Mouse (Mus musculus) kidney, adult 9 months (tissue): ENCODE measurements at regions not wholly inside any gene's neighbourhood (a gene's known extent, or its start where the extent isn't known, plus 50 kb on each side); places are given as distances from the start of the nearest gene placed in this dataset.

Experiments used
- DNase-seq: peaks from one replicate; pipeline ENCODE4 v3.0.0; 2022

DNA sequence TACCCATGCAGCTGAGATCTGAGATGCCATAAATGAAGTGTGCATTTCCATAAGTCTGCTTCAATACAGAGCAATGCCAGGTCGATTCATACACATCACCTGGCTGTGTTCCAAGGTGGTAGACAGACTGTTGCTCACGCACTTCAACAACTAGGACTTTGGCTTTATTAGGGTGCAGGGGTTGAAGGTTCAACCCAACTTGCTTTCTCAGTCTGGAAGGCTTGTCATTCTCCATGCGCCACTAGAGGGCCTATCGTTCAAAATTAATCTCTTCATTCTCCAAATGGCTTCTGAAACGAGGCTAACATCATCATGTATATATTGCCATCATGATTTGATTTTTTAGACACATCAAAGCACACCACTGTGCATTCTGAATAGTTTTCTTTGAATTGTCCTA is 127.0 kb upstream of the Tmem164 start:
- DNase-seq = peak; percentile 42

DNA sequence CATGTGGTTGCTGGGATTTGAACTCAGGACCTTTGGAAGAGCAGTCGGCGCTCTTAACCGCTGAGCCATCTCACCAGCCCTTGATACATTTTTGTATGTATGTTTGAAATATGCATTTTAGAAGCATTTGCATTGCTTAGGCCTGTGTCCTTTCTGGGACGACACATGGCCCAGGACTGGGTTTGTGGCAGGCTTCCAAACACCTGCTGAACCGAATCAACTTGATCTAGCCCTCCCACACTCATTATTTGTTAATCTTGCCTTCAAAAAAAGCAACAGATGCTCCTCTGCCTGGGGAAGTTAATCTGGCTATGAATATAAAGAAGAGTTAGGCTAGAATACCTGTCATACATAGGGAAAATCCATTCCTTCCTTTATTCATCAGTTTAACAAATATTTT is 123.7 kb upstream of the Tmem164 start:
- DNase-seq = no peak

DNA sequence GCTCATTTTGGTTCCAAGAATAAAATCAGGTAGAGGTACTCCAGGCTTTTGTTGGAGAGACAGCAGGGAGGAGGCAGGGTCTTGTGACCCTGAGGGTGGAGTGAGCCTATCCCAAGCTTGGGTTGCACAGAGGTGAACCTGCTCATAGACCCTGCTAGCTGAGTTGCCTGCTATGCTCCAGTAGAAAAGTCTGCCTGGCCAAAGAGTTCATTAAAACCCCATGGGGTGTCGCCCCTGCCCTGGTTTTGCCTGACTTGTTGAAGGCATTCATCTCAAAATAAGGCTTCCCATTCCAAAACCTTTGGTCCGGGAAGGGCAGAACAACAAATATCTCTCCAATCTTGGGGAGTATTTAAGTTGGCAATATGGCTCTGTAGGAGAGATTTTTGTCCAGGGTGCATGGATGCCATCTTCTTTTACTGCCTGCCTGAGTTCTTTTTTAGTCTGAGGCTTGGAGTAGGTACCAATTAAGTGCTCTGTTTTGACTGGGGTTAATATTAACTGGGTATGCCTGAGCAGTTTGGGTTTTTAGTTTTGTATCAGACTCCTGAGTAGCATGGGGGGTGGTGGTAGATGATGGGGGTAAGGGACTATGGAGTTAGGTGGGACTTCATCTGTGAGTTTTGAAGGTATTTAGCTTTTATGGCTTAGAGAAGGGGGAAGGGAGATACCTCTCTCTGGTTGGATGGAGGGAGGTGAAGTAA is 120.8 kb upstream of the Tmem164 start:
- peak; percentile 33 for DNase-seq

DNA sequence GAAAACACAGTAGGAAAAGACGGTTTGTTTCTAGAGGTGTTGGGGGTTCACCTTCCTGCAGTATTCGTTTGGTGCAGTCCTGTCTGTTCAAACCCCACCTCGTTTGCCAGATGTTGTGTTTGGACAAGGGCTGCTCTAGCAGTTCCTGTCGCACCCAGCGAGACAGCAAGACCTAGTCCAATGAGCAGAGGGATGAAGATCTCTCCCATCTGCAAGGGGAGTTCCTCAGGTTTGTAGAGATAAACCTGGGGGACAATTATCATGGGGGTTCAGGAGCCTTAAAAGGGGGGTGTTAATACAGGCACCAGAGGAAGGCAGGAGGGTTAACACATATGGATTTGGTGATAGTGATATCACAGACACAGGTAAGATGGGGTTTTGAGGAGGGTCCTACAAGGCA is 119.4 kb upstream of the Tmem164 start:
- DNase-seq = no peak

DNA sequence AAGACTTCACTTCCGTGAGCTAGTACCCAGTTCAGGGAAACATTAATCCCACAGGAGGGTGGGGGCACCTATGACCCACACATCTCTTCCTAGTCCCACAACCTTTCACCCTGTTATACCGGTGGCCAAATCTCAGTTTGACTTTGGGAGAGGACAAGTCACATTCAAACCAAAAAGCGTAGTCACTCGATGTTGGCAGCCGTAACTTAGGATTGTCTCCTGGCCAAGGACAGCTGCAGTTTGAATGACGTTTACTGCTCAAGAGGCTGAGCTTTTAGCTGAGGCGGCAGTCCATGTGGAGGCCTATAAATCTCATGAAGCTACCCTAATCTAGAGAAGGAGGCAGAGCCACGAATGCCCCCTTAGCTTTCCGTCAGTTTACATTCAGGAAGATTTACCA is 117.0 kb upstream of the Tmem164 start:
- no peak for DNase-seq

DNA sequence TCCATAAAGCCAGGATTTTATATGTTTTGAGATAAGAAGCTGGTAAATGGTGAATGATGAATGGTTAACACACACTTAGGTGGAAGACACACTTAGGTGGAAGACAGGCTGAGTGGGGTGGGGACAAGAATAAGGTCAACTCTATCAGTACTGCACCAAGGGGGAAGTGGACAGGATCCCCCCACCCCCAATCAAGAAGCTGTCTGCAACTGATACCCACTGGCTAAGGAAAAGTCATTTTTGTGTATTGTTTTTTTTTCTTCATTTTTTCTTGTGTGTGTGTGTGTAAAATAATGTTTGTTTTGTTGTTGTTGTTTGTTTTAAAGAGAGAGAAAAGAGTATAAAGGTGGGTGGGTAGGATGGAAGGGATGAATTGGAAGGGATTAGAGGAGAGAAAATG is 109.4 kb upstream of the Tmem164 start:
- no peak for DNase-seq

DNA sequence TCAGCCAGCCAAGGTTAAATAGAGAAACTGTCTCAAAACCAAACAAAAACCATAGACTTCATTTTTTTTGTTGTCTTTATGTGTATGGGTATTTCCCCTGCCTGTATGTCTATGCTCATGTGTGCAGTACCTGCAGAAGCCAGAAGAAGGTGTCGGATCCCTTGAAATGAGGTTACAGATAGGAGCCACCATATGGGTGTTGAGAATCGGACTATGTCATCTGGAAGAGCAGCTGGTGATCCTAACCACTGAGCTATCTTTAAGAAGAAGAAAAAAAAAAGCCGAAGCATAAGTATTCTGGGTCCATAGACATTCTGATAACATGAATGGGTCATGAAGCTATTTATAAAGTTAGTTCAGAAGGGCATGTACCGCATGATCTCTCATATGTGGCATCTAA is 107.2 kb upstream of the Tmem164 start:
- no peak for DNase-seq

DNA sequence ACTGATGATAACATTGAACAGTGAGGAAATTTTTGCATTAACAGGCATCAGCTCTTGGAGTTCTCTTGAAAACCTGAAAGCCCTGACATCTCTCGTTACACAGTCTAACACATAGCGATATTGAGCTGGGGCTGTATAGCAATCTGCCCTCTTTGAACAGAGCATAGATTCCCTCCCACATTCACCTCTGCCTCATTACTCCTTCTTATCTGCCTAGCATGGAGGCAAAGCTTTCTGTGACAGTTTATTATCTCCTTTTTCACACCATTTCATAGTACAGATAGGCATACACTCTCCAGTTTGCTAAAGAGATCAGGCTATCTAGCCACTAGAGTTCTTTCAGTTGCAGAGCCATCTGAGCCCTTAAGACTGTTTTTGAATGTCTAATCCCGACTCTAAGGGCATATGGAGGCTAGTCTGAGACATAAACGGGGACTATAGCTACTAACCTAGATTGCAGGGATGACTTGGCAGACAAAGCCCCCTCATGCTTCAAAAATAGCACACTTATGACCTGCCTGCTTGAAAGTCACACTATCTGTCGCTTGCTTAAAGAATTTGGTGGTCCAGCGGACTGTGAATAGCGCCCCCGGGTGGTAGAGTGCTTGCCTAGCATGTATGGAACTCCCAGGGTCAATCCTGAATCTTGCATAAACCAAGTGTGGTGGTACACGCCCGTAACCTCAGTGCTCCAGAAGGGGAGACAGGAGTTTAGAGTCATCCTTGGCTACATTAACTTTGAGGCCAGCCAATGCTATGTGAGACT is 106.1 kb upstream of the Tmem164 start:
- DNase-seq = no peak

DNA sequence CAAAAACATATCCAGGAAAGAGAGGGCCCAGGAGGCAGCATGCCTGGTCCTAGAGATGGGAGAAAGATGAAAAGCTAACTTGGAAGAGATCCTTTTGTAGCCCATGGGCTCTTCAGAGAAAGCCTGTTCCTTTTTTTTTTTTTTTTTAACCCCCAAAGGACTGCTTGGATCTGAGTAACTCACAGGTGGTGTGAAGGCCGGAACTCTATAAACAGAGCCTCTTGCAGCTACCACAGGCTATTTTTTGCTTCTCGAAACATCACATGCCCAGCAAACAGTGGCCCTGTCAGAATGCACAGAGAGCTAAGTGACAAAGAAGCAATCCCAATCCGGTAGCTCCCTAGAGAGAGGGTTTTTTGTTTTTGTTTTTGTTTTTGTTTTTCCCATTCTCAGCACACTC is 105.1 kb upstream of the Tmem164 start:
- no peak for DNase-seq

DNA sequence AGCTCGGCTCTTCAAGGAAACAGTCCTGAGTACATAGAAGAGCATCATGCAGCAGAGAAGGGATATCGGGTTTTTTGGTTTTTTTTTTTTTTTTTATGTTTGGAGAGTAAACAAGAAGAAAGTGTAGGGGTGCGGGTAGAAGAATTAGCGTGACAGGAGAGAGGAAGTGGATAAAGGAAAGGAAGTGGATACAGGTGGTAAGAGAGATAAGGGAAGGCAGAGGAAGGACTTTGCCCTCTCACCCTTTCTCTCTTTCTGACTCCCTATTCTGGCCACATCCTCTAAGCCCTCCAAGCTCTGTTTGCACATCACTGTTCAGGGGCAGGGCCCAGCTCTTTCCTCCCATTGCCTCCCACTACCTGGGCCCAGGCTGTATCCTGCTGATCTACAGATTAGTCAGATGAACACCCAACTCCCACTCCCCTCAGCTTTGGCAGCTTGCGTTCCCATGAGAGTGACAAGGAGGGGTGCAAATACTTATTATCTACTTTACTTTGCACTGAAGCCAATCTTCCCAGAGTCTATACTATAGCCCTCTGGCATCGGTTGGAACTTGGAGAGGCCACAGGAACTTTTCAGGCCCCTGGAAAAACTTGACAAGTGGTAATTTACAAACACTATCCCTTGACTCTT is 103.6 kb upstream of the Tmem164 start:
- no peak for DNase-seq

DNA sequence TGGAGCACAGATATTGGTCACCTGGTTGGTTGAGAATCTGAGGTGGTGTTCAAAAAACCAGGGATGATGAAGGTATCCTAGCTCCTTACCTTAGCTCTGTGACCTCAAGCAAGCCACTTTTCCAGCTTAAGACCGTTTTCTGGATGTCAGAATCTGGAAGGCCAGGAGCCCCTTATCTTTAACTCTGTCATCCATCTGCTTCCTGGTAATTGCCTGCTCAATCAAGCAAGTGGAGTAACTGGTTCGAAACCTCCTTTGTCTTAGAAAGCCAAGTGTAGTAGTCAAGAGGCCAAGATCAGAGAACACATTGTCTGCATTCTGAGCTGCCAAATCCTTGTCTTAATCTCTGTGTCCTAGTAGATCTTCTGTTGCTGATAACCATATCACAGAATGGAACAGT is 95.9 kb upstream of the Tmem164 start:
- no peak for DNase-seq

DNA sequence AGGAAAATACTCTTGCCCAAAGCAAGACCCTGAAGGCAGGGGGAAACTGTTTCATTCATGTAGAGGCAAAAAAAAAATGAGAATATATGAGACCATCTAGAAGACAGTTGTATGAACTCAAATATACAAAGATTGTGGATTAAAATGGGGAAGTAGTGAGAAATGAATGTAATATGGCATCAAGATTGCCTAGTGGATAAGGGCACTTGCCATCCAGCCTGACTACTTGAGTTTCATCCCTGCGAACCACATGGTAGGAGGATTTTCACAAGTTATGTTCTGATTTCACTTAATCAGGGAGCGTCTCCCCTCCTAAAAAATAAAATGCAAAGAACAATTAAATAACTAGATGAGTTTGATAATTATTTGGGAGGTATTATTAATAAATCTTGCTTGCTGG is 81.8 kb upstream of the Tmem164 start:
- no peak for DNase-seq

DNA sequence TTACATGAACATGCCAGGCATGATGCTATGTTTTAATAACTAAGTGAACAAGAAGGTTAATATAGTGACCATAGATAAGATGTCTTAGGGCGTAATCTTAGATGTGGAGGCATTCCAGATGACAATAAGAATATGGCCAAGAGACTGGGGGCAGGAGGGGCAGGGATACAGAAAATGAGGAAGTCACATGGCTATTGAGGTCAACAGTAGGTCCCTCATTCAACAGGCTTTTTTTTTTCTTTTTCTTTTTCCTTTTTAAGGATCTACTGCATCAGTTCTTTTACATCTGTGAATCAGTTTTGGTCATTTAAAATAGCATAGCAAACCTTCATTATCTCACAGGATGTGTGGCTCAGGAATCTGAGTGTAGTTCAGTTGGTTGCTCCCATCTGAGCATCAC is 80.4 kb upstream of the Tmem164 start:
- no peak for DNase-seq

DNA sequence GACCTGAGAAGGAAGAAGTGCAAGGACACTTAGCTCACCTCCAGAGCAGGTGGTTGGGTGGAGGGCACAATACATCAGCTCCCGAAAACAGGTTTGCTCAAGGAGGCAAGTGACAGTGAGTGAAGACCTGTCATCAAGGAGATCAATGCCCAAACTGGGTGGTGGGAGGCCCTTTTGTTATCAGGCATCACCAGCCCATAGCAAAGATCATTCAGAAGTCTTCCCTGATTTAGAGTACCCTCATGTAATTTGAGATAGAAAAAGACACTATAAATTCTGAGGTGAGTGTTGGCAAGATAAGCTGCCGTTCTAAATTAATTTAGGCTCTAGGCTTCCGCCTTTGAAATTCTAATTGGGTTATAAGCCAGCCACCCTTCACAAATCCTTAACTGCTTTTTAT is 76.1 kb upstream of the Tmem164 start:
- DNase-seq = no peak

DNA sequence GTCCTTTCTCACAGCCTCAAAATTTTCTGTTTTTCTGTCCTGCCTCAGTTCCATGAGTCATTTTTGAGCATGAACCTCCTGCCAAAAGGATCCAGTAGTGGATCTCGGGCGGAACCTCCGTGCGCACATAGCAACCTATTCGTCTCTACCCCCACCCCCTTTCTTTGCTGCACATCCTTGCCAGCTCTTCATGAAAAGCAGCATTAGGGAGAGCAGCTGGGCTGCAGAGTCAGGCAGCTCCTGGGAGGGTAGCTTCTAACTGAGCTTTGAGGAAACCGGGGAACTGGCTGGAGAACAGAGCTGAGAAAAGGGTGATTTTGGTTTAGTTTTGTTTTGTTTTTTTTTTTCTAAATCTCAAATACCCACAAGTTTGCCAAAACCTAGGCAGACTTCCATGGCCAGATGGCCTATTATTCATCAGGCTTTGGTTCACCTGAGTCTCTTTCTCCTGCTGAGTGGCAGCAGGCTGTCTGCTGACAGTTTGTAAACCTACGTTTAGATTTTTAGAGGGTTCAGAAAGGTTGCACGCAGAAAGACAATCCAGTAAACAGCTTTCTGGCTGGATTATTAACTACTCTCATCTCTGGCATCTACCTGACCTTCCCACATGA is 74.5 kb upstream of the Tmem164 start:
- no peak for DNase-seq

DNA sequence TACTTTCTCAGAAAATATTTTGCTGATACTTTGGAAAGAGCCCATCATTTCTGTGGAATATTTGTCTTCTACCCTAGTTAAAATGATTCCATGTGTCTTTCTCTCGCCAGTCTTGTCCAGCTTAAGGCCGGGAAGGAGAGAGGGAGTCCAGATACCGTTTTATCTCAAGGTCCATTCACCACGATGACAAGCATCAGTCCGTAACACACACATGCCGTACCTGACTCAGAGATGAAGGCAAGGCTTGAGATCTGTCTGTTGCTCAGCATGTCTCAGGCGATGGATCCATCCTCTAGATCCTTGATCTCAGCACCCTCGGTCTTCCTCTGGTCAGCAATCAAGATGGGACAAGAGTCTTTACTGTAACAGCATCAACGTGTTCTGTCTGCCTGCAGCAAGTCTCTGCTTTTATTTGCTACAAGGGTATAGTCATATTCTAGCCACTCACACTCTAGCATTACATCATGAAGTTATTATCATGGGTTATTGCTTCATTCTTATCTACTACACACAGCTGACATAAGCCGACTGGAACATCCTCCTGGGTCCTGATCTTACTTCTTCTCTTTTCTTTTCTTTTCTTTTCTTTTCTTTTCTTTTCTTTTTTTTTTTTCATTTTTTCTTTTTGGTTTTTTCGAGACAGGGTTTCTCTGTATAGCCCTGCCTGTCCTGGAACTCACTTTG is 64.9 kb upstream of the Tmem164 start:
- DNase-seq = no peak

DNA sequence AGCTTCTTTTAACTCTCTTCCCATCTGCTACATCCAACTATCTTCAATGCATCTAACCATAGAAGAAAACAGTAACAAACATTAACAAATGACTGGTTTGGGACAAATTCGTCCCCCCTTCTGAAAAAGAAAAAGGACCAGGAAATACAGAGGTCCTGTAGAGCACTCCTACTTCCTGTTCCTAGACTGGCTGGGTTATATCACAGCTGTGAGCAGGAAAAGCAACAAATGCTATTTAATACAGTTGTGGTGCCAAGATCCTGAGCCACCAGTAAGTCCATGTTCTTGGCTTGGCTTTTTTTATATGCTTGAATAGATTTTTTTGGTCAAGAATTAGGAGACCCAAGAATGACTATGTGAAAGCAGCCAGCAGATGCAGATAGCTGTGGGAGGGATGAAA is 62.8 kb upstream of the Tmem164 start:
- DNase-seq = no peak

DNA sequence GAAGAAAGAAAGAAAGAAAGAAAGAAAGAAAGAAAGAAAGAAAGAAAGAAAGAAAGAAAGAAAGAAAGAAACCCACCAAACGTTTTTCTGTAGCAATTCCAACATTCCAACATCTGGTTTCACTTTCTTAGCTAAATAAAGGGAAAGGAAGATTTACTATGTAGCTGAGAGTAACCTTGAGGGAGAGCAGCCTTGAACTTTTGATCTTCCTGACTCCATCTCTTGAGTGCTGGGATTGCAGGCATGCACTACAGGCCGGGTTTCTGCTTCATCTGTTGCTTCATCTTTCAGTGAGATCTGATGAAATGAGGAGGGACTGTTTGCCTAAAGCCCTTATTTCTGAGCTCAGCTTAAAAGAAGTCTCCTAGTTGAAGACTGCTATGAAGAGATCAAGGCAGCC is 57.8 kb upstream of the Tmem164 start:
- no peak for DNase-seq

DNA sequence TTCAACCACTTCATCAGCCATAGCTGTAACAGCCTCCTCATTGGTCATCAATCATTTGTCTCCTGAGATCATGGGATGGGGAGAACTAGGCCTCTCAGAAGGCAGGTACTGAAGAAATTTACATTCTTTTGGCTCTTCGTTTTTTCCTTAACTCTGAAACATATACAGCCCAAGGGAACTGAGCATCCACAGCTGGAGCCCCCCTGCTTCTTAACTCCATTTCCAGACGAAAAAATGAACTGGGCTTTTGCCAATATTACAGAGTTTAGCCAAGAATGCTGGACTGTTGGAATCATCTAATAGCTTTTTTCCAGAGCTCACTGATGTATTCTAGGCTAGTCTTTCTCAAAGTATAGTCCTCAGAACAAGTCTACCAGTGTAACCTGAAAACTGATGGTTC is 57.3 kb upstream of the Tmem164 start:
- DNase-seq = peak; percentile 4
